Mouse (Mus musculus): Measurements from ENCODE around the gene Gm13288.
A peak's percentile ranks its signal among the peaks of the same experiment; 100 is the strongest.
"Not testable (repeated sequence)": the region's sequence is repeated elsewhere in the genome, so short reads cannot be mapped to it uniquely, and the experiment has no call there.

The Gm13288 gene

DNA sequence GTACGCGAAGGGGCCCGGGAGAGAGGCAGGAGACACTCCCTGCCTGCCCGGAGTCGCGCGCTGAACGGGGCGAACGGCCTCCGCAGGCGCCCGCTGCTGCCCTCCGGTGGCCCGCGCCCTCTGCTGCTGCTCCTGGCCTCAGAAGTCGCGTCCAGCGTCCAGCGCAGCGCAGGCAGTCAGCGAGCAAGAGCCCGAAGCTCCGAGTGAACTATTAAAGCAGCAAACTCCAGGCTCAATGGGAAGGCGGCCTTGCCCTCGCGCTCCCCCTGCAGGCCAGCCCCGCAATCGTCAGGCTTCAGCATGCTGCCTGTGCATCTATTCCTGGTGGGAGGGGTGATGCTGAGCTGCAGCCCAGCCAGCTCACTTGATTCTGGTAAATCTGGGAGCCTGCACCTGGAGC, 2.4 kb upstream of the Gm13288 start, which contains the start of gene Gm13287:
Gm13287 (plus strand) TSS at position 301 of the 400 bp plus-strand sequence.
- DNase-seq = not testable (repeated sequence)

DNA sequence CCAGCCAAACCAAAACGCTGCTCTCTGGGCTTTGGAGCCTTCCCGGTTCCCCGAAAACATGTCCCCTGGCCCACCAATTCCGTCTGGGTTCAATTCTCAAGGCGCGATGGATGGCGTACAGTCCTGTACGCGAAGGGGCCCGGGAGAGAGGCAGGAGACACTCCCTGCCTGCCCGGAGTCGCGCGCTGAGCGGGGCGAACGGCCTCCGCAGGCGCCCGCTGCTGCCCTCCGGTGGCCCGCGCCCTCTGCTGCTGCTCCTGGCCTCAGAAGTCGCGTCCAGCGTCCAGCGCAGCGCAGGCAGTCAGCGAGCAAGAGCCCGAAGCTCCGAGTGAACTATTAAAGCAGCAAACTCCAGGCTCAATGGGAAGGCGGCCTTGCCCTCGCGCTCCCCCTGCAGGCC, 430 bp downstream of the Gm13288 start:
- DNase-seq = peak; percentile 39

DNA sequence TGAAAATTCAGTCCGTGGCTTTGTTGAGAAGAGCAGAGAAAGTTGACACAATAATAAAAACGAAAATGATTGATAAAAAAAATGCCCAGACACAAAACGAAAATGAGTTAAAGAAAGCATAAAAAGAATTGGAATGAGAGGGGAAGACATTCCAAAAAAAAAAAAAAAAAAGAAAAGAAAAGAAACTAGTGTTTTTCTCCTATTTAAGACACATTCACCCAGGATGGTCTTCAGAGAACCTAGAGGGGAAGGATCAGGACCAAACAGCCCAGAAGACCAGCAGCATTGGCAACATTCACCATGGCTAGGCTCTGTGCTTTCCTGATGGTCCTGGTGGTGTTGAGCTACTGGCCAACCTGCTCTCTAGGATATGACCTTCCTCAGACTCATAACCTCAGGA, 10.6 kb downstream of the Gm13288 start, which contains the start of gene Ifna7:
Ifna7 (plus strand) TSS at position 301 of the 400 bp plus-strand sequence.
- no peak for DNase-seq

DNA sequence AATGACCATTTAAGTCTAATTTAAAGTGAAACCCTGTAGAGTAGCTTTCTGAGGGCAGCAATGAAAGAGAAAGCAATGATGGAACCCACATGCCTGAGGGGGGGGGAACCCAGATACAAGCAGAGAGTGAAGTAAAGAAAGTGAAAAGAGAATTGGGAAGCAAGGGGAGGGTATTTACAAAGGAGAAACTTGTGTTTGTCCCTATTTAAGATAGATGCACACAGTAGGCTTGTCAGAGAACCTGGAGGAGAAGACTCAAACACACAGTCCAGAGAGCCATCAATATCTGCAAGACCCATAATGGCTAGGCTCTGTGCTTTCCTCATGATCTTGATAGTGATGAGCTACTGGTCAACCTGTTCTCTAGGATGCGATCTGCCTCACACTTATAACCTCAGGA, 14.3 kb downstream of the Gm13288 start, which contains the start of gene Ifna11:
Ifna11 (plus strand) TSS at position 301 of the 400 bp plus-strand sequence.
- no peak for DNase-seq

DNA sequence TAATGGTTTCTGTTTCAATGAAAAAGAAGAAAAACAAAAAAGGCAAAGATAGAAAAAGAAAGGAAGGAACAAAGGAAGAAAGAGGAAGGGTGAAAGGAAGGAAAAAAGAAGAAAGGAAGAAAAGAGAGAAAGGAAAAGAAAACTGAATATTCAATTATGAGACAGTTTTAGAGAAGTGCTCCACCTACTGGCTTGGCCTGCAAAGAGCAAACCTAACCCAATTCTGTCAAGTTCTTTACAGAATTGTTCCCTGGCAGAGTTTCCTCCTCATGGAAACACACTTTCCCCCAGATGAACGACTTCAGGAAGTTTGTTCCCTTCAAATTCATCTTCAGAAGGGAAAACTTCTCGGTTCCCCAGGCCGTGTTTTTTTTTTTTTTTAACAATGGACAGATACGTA, 17.7 kb downstream of the Gm13288 start:
- DNase-seq = no peak

DNA sequence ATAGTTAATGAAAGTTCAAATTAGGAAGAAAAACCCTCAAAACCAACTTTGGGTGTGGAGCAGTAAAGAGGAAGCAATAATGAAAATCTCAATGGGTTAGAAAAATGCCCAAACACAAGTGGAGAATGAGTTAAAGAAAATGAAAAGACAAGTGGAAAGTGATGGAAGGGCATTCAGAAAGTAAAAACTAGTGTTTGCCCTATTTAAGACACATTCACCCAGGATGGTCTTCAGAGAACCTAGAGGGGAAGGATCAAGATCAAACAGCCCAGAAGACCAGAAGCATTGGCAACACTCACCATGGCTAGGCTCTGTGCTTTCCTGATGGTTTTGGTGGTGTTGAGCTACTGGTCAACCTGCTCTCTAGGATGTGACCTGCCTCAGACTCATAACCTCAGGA, 21.8 kb downstream of the Gm13288 start, which contains the start of gene Ifna6:
Ifna6 (plus strand) TSS at position 301 of the 400 bp plus-strand sequence.
- not testable (repeated sequence) for DNase-seq

DNA sequence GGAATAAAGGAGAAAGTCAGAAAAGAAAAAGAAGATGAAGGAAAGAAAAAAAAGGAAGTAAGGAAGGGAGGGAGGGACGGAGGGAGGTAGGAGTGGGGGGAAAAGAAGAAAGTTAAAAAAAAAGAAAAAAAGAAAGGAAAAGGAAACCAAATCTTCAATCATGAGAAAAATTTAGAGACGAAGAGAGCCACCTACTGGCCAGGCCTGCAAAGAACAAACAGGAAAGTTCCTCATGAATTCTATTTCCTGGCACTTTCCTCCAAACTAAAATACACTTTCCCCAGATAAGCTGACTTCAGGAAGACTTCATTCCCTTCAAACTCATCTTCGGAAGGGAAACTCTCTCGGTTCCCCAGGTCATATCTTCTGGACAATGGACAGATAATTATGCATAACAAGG, 25.2 kb downstream of the Gm13288 start:
- DNase-seq = no peak

DNA sequence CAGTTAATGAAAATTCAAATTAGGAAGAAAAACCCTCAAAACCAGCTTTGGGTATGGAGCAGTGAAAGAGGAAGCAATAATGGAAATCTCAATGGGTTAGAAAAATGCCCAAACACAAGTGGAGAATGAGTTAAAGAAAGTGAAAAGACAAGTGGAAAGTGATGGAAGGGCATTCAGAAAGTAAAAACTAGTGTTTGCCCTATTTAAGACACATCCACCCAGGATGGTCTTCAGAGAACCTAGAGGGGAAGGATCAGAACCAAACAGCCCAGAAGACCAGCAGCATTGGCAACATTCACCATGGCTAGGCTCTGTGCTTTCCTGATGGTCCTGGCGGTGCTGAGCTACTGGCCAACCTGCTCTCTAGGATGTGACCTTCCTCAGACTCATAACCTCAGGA, 29.9 kb downstream of the Gm13288 start, which contains the start of gene Ifna5:
Ifna5 (plus strand) TSS at position 301 of the 400 bp plus-strand sequence.
- not testable (repeated sequence) for DNase-seq

DNA sequence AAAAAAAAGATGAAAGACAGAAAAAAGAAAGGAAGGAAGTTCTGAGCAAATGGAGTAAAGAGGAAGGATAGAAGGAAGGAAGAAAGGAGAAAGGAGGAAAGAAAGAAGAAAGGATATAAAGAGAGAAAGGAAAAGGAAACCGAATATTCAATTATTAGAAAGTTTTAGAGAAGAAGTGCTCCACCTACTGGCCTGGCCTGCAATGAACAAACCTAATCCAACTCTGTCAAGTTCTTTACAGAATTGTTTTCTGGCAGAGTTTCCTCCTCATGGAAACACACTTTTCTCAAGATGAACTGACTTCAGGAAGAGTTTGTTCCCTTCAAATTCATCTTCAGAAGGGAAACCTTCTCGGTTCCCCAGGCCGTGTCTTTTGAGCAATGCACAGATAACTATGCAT, 33.5 kb downstream of the Gm13288 start:
- DNase-seq = no peak

DNA sequence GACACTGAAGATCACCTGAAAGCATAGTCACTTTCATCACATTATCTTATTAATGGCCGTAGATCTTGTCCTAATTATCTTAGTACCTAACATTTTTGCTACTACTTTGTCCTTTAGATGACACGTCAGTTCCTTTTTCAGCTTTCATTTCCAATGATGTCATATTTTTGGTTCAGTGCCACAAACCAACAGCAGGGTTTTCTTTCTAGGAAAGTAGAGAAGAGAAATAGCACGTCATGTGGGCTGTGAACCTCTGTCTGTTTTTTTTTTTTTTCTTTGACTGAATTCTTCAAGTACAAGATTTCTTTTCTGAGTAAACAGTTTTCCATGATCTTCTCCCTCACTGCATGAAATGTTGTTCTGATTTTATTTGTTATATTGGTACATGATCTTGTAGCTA, 34.7 kb downstream of the Gm13288 start:
- DNase-seq = no peak

DNA sequence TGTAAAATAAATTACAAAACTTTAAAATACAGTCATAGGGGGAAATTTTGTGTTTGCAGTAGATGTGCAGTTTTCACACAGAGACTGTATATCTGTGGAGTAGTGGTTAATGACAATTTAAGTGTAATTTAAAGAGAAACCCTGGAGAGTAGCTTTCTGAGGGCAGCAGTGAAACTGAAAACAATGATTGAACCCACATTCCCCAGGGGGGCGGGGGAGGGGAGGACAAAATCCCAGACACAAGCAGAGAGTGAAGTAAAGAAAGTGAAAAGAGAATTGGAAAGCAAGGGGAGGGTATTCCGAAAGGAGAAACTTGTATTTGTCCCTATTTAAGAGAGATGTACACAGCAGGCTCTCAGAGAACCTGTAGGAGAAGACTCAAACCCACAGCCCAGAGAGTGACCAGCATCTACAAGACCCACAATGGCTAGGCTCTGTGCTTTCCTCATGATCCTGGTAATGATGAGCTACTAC, 36.1 kb downstream of the Gm13288 start, which contains the start of gene Ifna4:
Ifna4 (plus strand) TSS at position 424 of the 474 bp plus-strand sequence.
- DNase-seq = no peak

DNA sequence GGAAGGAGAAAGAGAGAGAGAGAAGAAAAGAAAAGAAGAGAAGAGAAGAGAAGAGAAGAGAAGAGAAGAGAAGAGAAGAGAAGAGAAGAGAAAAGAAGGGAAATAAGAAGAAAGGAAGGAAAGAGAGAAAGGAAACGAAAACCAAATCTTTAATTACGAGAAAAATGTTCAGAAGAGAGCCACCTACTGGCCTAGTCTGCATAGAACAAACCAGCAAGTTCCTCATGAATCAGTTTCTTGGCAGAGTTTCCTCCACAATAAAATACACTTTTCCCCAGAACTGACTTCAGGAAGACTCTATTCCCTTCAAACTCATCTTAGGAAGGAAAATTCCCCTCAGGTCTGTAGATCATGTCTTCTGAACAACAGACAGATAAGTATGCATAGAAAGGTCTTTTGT, 40.0 kb downstream of the Gm13288 start:
- no peak for DNase-seq

DNA sequence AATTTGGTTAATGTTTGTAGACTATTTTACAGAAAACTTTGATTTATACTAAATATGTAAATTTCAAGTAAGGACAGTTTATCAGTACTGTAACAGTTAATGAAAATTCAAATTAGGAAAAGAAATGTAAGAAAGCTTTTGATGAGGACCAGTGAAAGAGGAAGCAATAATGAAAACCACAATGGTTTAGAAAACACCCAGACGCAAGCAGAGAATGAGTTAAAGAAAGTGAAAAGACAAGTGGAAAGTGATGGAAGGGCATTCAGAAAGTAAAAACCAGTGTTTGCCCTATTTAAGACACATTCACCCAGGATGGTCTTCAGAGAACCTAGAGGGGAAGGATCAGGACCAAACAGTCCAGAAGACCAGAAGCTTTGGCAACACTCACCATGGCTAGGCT, 44.4 kb downstream of the Gm13288 start, which contains the start of gene Ifna1:
Ifna1 (plus strand) TSS at position 390 of the 400 bp plus-strand sequence.
- no peak for DNase-seq

DNA sequence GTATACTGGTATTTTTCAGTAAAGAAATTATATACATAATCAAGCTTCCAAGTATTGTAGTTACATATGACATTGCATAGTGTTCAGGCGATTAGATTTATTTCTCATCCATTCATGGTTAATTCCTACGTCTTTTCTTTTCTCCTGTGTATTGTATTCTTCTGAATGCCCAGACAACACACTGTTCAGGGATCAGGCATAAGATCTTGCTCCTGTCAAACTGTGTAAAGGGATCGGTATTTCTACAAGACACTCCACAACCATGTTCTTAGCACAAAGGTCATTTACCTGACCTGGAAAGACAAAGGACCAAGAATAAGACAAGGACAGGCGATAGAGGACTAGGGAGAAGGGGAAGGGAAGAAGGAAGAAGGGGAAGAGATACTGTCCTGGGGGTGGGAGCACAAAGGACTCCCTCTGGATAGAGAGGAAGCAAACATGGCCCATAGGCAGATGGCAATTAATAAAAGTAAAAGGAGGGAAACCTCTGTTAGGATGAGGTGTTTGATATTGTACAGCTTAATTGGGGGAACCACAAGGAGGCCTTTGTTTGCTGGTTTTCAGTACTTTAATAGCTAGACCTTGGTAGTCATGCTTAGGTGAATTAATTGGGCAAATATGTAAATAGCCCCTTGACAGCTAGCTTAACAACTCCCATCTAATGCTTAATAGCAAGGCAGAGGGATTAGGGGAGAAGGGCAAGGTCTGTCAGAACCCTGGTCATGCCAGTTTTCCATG, 45.9 kb downstream of the Gm13288 start:
- no peak for DNase-seq

Data from cerebellum, adult 11-12 months (tissue).